Mouse (Mus musculus) embryonic fibroblast, embryonic 13.5 days (primary cell): ENCODE measurements around the gene Rapgefl1.

Source experiments
- CTCF ChIP-seq: IDR thresholded peaks from 2 replicates; pipeline ENCODE4 v1.5.1; 2011; ENCODE audit warnings: mild to moderate bottlenecking, control low read depth, low read length, moderate library complexity, borderline replicate concordance; ENCODE audit not compliant: insufficient read depth
- POLR2A ChIP-seq: IDR thresholded peaks from 2 replicates; pipeline ENCODE4 v1.6.1; 2011; ENCODE audit warnings: low read depth, mild to moderate bottlenecking, control low read depth, low read length, moderate library complexity

DNA sequence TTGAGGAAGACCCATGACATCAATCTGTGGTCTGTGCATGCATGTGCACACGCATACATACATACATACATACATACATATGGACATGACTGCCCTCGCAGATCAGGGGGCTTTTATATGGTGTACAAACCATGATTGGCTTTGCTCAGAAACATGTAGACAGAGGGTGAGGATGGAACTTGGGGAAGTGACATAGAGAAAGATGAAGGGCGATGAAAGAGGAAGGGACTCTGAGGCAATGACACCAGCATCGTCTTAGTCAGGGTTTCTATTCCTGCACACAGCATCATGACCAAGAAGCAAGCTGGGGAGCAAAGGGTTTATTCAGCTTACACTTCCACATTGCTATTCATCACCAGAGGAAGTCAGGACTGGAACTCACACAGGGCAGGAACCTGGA lies 52.5 kb downstream of the Rapgefl1 start:
- TF ChIP-seq CTCF (no peak), POLR2A (no peak)
